Mouse (Mus musculus) intestine, postnatal 0 days (tissue): ENCODE results near the gene Ankrd28. TPM values are rescaled to one million over a fixed set of nuclear protein-coding genes. Genes with fewer than 3 reads are reported as not detected.

Source experiments
- ATAC-seq: fragments of 200-750 bp; cut with Nextera tagmentation; 2 replicates; pipeline ENCODE4 v1.8.0; 2017; ENCODE audit warnings: mild to moderate bottlenecking, moderate TSS enrichment, moderate library complexity
- H3K27ac ChIP-seq: fragments of 300-500 bp; sonication (generic); 2 replicates; pipeline ENCODE4 v1.5.1; 2014; ENCODE audit warnings: mild to moderate bottlenecking, low read depth, low read length, moderate library complexity
- H3K27me3 ChIP-seq: fragments of 300-500 bp; sonication (generic); replicated peaks from 2 replicates; pipeline ENCODE4 v1.6.1; 2014; ENCODE audit warnings: low read length, mixed read lengths; ENCODE audit not compliant: control insufficient read depth, insufficient read depth
- H3K36me3 ChIP-seq: fragments of 300-500 bp; sonication (generic); 2 replicates; pipeline ENCODE4 v1.6.1; 2014; ENCODE audit warnings: mild to moderate bottlenecking, moderate library complexity; ENCODE audit not compliant: control insufficient read depth, insufficient read depth
- H3K4me1 ChIP-seq: fragments of 300-500 bp; sonication (generic); replicated peaks from 2 replicates; pipeline ENCODE4 v1.6.1; 2014; ENCODE audit warnings: antibody characterized with exemption, low read length, mixed read lengths; ENCODE audit not compliant: control insufficient read depth, insufficient read depth
- H3K4me2 ChIP-seq: fragments of 300-500 bp; sonication (generic); replicated peaks from 2 replicates; pipeline ENCODE4 v1.6.1; 2014; ENCODE audit warnings: low read depth, mild to moderate bottlenecking, moderate library complexity
- H3K4me3 ChIP-seq: fragments of 300-500 bp; sonication (generic); 2 replicates; pipeline ENCODE4 v1.5.1; 2014; ENCODE audit warnings: low read depth, low read length
- H3K9ac ChIP-seq: fragments of 300-500 bp; sonication (generic); 2 replicates; pipeline ENCODE4 v1.6.1; 2014; ENCODE audit warnings: mild to moderate bottlenecking, low read depth, low read length
- H3K9me3 ChIP-seq: fragments of 300-500 bp; sonication (generic); 2 replicates; pipeline ENCODE4 v1.6.1; 2016; ENCODE audit warnings: mixed run types; ENCODE audit not compliant: control insufficient read depth
- CTCF ChIP-seq: sonication (generic); IDR thresholded peaks from 2 replicates; pipeline ENCODE4 v1.5.1; 2016; ENCODE audit warnings: low read depth, mild to moderate bottlenecking, control low read depth, antibody characterized with exemption, moderate library complexity
- WGBS: fragments of 180-500 bp; shearing (Covaris S2); extraction: QIAGEN DNeasy Blood & Tissue Kit; methylation state at CpG from one replicate; pipeline ENCODE4 v1.1.7; 2014; 5-methylcytosine and 5-hydroxymethylcytosine counted together
- polyA plus RNA-seq: library from polyadenylated mRNA; unstranded; fragments of >200 nt; fragmentation: Nextera tagmentation; extraction: Ambion mirVana; gene quantifications from 2 replicates; pipeline ENCODE4 v1.2.1, GENCODE M21; 2015

Ankrd28 gene
- polyA plus RNA-seq, 1 experiment from 2014 or later: 3.9 TPM

- ATAC-seq: no peak
- Histone ChIP-seq H3K4me2 (no peak overlapping the region), H3K9me3 (no peaks in the 10 kb centered on the region), H3K4me3 (no peak overlapping the region), H3K27me3 (no peaks in the 10 kb centered on the region), H3K4me1 (peaks cover 7% of the 10 kb centered on the region), H3K27ac (peak overlapping the region; percentile 1; the same call in 1 of the 2 replicates), H3K9ac (no peak overlapping the region), H3K36me3 (peaks cover 17% of the 10 kb centered on the region; the same call in 1 of the 2 replicates)
- WGBS: 51% methylated on average over 18 of the region's 18 CpGs
- TF ChIP-seq CTCF: no peak
These were observed 166.2 kb downstream of the Ankrd28 start for GRCm38 (mm10) chr14:31664100-31664902.

- Histone ChIP-seq H3K27ac (peak overlapping the region; percentile 92; the same call in 1 of the 2 replicates), H3K27me3 (no peaks in the 10 kb centered on the region), H3K4me3 (no peak overlapping the region), H3K4me1 (peaks cover 7% of the 10 kb centered on the region), H3K36me3 (peaks cover 17% of the 10 kb centered on the region; the same call in 1 of the 2 replicates), H3K9me3 (no peaks in the 10 kb centered on the region), H3K9ac (no peak overlapping the region), H3K4me2 (no peak overlapping the region)
- no peak for ATAC-seq
- WGBS: 83% methylated on average over 13 of the region's 13 CpGs
- no peak for TF ChIP-seq CTCF
These were observed 166.9 kb downstream of the Ankrd28 start for GRCm38 (mm10) chr14:31663376-31664099.

GRCm38 (mm10) chr14:31662555-31663211 lies 167.8 kb downstream of the Ankrd28 start:
- Histone ChIP-seq H3K4me1 (peaks cover 7% of the 10 kb centered on the region), H3K27ac (peak overlapping the region; percentile 92), H3K9ac (peak overlapping the region; percentile 60; the same call in 1 of the 2 replicates), H3K4me3 (peak overlapping the region; percentile 44; the same call in 1 of the 2 replicates), H3K4me2 (peak overlapping the region; percentile 73), H3K36me3 (peaks cover 17% of the 10 kb centered on the region; the same call in 1 of the 2 replicates), H3K27me3 (no peaks in the 10 kb centered on the region), H3K9me3 (no peaks in the 10 kb centered on the region)
- TF ChIP-seq CTCF: no peak
- peak; percentile 2; the same call in 1 of the 2 replicates for ATAC-seq
- WGBS: 36% methylated on average over 9 of the region's 9 CpGs

GRCm38 (mm10) chr14:31661671-31662554 lies 168.5 kb downstream of the Ankrd28 start:
- Histone ChIP-seq H3K36me3 (peaks cover 11% of the 10 kb centered on the region; the same call in 1 of the 2 replicates), H3K4me1 (peaks cover 10% of the 10 kb centered on the region), H3K27me3 (no peaks in the 10 kb centered on the region), H3K9ac (peak overlapping the region; percentile 60), H3K4me3 (peak overlapping the region; percentile 44), H3K27ac (peak overlapping the region; percentile 92), H3K9me3 (no peaks in the 10 kb centered on the region), H3K4me2 (peak overlapping the region; percentile 73)
- TF ChIP-seq CTCF: peak; percentile 57
- ATAC-seq: peak; percentile 81
- 4% methylated on average over 44 of the region's 44 CpGs for WGBS

GRCm38 (mm10) chr14:31660312-31661093 lies 169.9 kb downstream of the Ankrd28 start:
- no peak for ATAC-seq
- TF ChIP-seq CTCF: no peak
- Histone ChIP-seq H3K27ac (0 out of 2 replicates have a peak overlapping the region, but pooled peaks have one; percentile 31), H3K4me2 (no peak overlapping the region), H3K4me1 (peaks cover 10% of the 10 kb centered on the region), H3K4me3 (no peak overlapping the region), H3K36me3 (no peaks in the 10 kb centered on the region), H3K9ac (no peak overlapping the region), H3K27me3 (no peaks in the 10 kb centered on the region), H3K9me3 (no peaks in the 10 kb centered on the region)
- WGBS: 69% methylated on average over 7 of the region's 7 CpGs
